Mouse (Mus musculus) embryonic facial prominence, embryonic 13.5 days (tissue): ENCODE results near the gene Dzip1. TPM values are rescaled to one million over a fixed set of nuclear protein-coding genes. Genes with fewer than 3 reads are reported as not detected.

Source experiments
- ATAC-seq: fragments of 200-750 bp; cut with Nextera tagmentation; 2 replicates; pipeline ENCODE4 v1.8.0; 2017; ENCODE audit warnings: low read depth; ENCODE audit not compliant: insufficient number of reproducible peaks, insufficient read depth, low FRiP score, low TSS enrichment
- H3K27ac ChIP-seq: fragments of 300-500 bp; sonication (generic); 2 replicates; pipeline ENCODE4 v1.5.1; 2015; ENCODE audit warnings: moderate library complexity, mild to moderate bottlenecking, inconsistent platforms
- H3K27me3 ChIP-seq: fragments of 300-500 bp; sonication (generic); 2 replicates; pipeline ENCODE4 v1.6.1; 2015; ENCODE audit warnings: mild to moderate bottlenecking, inconsistent platforms
- H3K36me3 ChIP-seq: fragments of 300-500 bp; sonication (generic); 2 replicates; pipeline ENCODE4 v1.6.1; 2015; ENCODE audit warnings: mild to moderate bottlenecking, inconsistent platforms
- H3K4me1 ChIP-seq: fragments of 300-500 bp; sonication (generic); 2 replicates; pipeline ENCODE4 v1.6.1; 2015; ENCODE audit warnings: inconsistent platforms
- H3K4me2 ChIP-seq: fragments of 300-500 bp; sonication (generic); 2 replicates; pipeline ENCODE4 v1.6.1; 2015; ENCODE audit warnings: moderate library complexity, mild to moderate bottlenecking, inconsistent platforms
- H3K4me3 ChIP-seq: fragments of 300-500 bp; sonication (generic); 2 replicates; pipeline ENCODE4 v1.5.1; 2015; ENCODE audit warnings: mild to moderate bottlenecking, inconsistent platforms
- H3K9ac ChIP-seq: fragments of 300-500 bp; sonication (generic); 2 replicates; pipeline ENCODE4 v1.6.1; 2015; ENCODE audit warnings: mild to moderate bottlenecking, inconsistent platforms
- H3K9me3 ChIP-seq: fragments of 300-500 bp; sonication (generic); 2 replicates; pipeline ENCODE4 v1.6.1; 2016; ENCODE audit warnings: inconsistent platforms
- WGBS: fragments of 180-500 bp; shearing (Covaris S2); methylation state at CpG from one replicate; pipeline ENCODE4 v1.1.7; 2015; ENCODE audit warnings: mixed read lengths; 5-methylcytosine and 5-hydroxymethylcytosine counted together
- polyA plus RNA-seq: library from polyadenylated mRNA; unstranded; fragments of >200 nt; fragmentation: Nextera tagmentation; extraction: Ambion mirVana; gene quantifications from 2 replicates; pipeline ENCODE4 v1.2.1, GENCODE M21; 2015

Gene Dzip1
- polyA plus RNA-seq, 1 experiment from 2014 or later: 37.7 TPM

GRCm38 (mm10) chr14:118826346-118826745 is 98.9 kb downstream of the Dzip1 start:
- no peak overlapping the region for H3K27ac ChIP-seq
- no peak overlapping the region for H3K9ac ChIP-seq
- WGBS: 67% methylated on average over 8 of the region's 8 CpGs

More at GRCm38 (mm10) chr14:118826346-118826745, 98.9 kb downstream of the Dzip1 start:
- Histone ChIP-seq H3K4me1 (no peaks in the 10 kb centered on the region), H3K4me2 (no peak overlapping the region), H3K27me3 (no peaks in the 10 kb centered on the region), H3K4me3 (no peak overlapping the region), H3K36me3 (no peaks in the 10 kb centered on the region), H3K9me3 (no peaks in the 10 kb centered on the region)
- ATAC-seq: no peak

Other genes starting within 250 kb of the Dzip1 start
- 2.0 and 3.7 TPM in 2 replicates for gene Abcc4, start 219.2 kb downstream of the Dzip1 start, polyA plus RNA-seq
- 3.8 and 5.5 TPM in 2 replicates for gene Cldn10, start 137.6 kb downstream of the Dzip1 start, polyA plus RNA-seq
- 27.2 and 32.3 TPM in 2 replicates for gene Dnajc3, start 12.5 kb upstream of the Dzip1 start, polyA plus RNA-seq
- gene Uggt2, start 174.0 kb upstream of the Dzip1 start, polyA plus RNA-seq: 15.9 and 17.2 TPM in 2 replicates
- gene Hs6st3, start 212.9 kb upstream of the Dzip1 start, polyA plus RNA-seq: 0.27 and 0.30 TPM in 2 replicates